Mouse (Mus musculus) stomach, embryonic 16.5 days (tissue): Measurements from ENCODE around the gene Scg3. TPM values are rescaled to one million over a fixed set of nuclear protein-coding genes. Genes with fewer than 3 reads are reported as not detected.
"Not testable (repeated sequence)": the region's sequence is repeated elsewhere in the genome, so short reads cannot be mapped to it uniquely, and the experiment has no call there.

Experiments used
- ATAC-seq: fragments of 200-750 bp; cut with Nextera tagmentation; 2 replicates; pipeline ENCODE4 v1.8.0; 2017; ENCODE audit warnings: moderate number of reproducible peaks, moderate TSS enrichment; ENCODE audit not compliant: insufficient read depth, low FRiP score
- H3K27ac ChIP-seq: fragments of 300-500 bp; sonication (generic); 2 replicates; pipeline ENCODE4 v1.5.1; 2014; ENCODE audit warnings: low read length
- H3K27me3 ChIP-seq: fragments of 300-500 bp; sonication (generic); 2 replicates; pipeline ENCODE4 v1.6.1; 2014; ENCODE audit warnings: low read length, control low read depth, mixed read lengths; ENCODE audit not compliant: control insufficient read depth, insufficient read depth
- H3K36me3 ChIP-seq: fragments of 300-500 bp; sonication (generic); 2 replicates; pipeline ENCODE4 v1.6.1; 2014; ENCODE audit warnings: low read length; ENCODE audit not compliant: control insufficient read depth, insufficient read depth
- H3K4me1 ChIP-seq: fragments of 300-500 bp; sonication (generic); 2 replicates; pipeline ENCODE4 v1.6.1; 2014; ENCODE audit warnings: low read length, control low read depth, mixed read lengths; ENCODE audit not compliant: control insufficient read depth, insufficient read depth
- H3K4me2 ChIP-seq: fragments of 300-500 bp; sonication (generic); 2 replicates; pipeline ENCODE4 v1.6.1; 2014; ENCODE audit warnings: low read depth, low read length, mixed read lengths
- H3K4me3 ChIP-seq: fragments of 300-500 bp; sonication (generic); replicated peaks from 2 replicates; pipeline ENCODE4 v1.5.1; 2014; ENCODE audit warnings: mild to moderate bottlenecking, low read length
- H3K9ac ChIP-seq: fragments of 300-500 bp; sonication (generic); 2 replicates; pipeline ENCODE4 v1.6.1; 2014; ENCODE audit warnings: low read length
- H3K9me3 ChIP-seq: fragments of 300-500 bp; sonication (generic); replicated peaks from 2 replicates; pipeline ENCODE4 v1.6.1; 2016; ENCODE audit warnings: low read length, control low read depth; ENCODE audit not compliant: control insufficient read depth
- WGBS: fragments of 180-500 bp; shearing (Covaris S2); extraction: QIAGEN DNeasy Blood & Tissue Kit; methylation state at CpG from one replicate; pipeline ENCODE4 v1.1.7; 2014; 5-methylcytosine and 5-hydroxymethylcytosine counted together
- polyA plus RNA-seq: library from polyadenylated mRNA; unstranded; fragments of >200 nt; fragmentation: Nextera tagmentation; extraction: Ambion mirVana; gene quantifications from 2 replicates; pipeline ENCODE4 v1.2.1, GENCODE M21; 2015

The Scg3 gene
- polyA plus RNA-seq, 1 experiment from 2014 or later: 8.2 TPM

DNA sequence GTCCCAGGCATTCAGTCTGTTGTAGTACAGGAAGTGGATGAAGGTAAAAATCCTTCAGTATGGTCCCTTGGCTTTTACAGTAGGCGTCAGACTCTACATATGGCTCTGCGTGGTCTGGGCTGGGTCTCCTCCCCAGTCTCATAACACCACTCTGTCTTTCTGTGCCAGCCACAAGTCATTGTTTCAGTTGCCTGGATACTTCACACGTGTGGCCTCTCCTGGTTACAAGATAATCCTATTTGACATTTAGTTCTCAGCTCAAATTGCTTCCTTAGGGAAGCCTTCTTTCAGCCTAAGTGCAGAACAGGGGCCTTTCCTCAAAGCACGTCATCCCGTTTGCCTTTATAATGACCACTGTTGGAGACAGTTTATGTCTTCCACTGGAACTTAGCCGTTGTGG, 11.1 kb downstream of the Scg3 start:
- Histone ChIP-seq H3K9ac (no peak overlapping the region), H3K27me3 (no peaks in the 10 kb centered on the region), H3K27ac (no peak overlapping the region), H3K4me3 (no peak overlapping the region), H3K4me2 (no peak overlapping the region), H3K36me3 (no peaks in the 10 kb centered on the region), H3K9me3 (no peaks in the 10 kb centered on the region), H3K4me1 (no peaks in the 10 kb centered on the region)
- WGBS: 67% methylated on average over 6 of the region's 6 CpGs
- ATAC-seq: no peak

DNA sequence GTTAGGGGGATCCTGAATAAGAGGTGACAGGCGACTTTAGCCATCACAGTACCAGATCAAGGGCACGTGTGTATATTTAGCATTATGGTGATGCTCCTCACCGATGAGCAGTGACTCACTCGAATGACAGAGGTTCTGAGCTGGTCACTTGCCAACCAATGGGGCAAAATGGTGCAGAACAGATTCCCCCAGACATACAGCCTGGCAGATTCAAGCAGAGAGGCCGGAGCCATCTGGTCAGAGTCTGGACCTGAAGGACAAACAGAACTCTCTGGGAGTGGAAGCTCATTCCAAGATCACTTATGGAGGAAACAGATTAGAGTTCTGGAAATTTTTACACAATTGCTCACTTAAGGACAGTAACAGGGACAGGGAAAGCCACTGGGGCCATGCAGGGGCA, 17.2 kb downstream of the Scg3 start:
- Histone ChIP-seq H3K4me2 (no peak overlapping the region), H3K27ac (peak overlapping the region; percentile 5; the same call in 1 of the 2 replicates), H3K9ac (no peak overlapping the region), H3K4me3 (no peak overlapping the region), H3K4me1 (no peaks in the 10 kb centered on the region), H3K9me3 (no peaks in the 10 kb centered on the region), H3K27me3 (no peaks in the 10 kb centered on the region), H3K36me3 (no peaks in the 10 kb centered on the region)
- 58% methylated on average over 5 of the region's 5 CpGs for WGBS
- ATAC-seq: peak; percentile 21; the same call in 1 of the 2 replicates

DNA sequence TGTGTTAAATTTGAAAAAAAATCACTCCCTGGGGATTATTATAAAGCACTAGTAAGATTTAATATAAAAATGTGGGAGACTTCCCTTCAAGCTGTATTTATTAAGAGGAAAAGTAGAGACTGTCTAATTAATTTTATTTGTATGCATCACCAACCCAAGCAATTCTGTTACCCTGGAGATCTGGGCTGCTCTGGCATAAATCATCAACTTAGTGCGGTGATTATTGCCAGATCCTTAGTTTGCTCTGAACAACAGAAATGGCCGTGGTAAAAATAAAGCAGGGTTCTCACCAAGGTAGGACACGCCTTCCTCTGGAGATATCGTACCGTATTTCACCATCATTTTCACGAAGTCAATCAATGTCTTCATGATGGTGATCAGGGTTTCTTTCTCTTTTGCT, 18.5 kb downstream of the Scg3 start:
- Histone ChIP-seq H3K36me3 (no peaks in the 10 kb centered on the region), H3K4me3 (no peak overlapping the region), H3K9ac (no peak overlapping the region), H3K27me3 (no peaks in the 10 kb centered on the region), H3K9me3 (no peaks in the 10 kb centered on the region), H3K27ac (no peak overlapping the region), H3K4me1 (no peaks in the 10 kb centered on the region), H3K4me2 (no peak overlapping the region)
- ATAC-seq: no peak
- 78% methylated on average over 6 of the region's 6 CpGs for WGBS

DNA sequence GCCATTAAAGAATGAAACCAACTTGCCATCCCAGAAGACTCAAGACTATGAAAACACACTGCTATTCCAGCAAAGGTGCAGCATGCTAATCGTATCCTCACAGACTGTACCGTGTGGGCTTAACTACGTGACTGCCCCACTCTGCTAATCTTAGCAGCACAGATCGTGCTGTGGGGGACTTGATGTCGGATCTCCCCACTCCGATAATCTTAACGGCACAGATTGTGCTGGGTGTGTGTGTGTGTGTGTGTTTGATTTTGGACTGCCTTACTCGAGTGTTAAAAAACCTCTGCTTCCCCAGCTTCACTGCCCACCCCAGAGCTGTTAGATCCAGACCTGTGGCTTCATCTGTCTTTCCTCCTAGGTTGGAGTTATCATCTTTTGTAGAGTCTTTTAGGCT, 22.9 kb downstream of the Scg3 start:
- Histone ChIP-seq H3K4me2 (no peak overlapping the region), H3K9me3 (no peaks in the 10 kb centered on the region), H3K4me1 (no peaks in the 10 kb centered on the region), H3K9ac (no peak overlapping the region), H3K4me3 (no peak overlapping the region), H3K36me3 (no peaks in the 10 kb centered on the region), H3K27ac (no peak overlapping the region), H3K27me3 (no peaks in the 10 kb centered on the region)
- no peak for ATAC-seq
- 88% methylated on average over 8 of the region's 8 CpGs for WGBS

DNA sequence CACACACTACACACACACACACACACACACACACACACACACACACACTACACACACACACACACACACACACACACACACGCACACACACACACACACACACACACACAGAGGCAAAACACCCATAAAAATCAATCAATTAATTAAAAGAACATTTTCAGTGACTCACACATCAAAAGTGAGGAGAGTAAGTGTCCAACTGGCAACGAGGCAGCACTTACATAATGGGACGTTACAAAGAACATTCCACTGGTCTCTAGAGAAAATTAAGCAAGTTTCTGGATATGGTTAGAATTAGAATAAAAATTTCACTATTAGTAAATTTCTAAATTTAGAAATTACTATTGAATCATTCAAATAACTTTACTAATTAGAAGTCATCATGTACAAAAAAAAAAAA, 27.4 kb downstream of the Scg3 start:
- ATAC-seq, H3K9me3 ChIP-seq: not testable (repeated sequence)

DNA sequence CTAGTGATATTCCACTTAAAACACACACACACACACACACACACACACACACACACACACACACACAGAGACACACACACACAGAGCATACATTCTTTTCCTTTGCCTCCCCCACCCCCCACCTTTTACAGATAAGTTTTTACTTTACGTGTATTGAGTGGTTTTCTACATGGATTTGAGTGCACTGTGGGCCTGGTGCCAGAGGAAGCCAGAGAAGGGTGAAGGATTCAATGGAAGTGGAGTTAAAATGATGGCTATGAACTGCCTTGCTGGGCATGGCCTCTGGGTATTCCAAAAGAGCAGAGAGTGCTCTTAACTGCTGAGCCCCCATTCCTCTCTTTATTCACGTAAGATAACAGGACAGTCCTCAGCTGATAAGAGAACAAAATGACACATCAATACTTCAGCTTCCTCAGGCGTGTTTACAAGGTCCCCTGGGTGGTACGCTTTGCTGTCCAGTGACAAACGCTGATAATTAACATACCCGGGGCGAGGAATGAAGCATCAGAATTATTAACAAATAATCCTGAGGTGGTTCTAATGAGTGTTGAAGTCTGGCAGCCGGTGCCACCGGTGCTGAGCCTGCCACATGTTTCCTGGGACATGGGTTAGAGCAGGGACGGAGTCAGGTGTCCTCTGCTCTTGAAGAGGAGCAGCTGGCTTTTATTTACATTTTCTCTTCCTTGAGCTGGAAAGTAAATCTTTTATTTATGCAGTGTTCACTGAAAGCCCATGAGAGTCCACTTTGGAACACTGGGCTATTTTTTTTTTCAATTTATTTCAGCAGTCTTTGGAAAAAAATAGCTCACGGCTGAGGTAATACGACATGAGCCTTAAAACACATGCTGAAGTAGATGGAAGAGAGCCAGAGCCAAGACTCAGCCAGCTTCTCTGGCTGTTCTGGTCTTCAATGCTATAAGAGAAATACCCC, 29.6 kb downstream of the Scg3 start:
- Histone ChIP-seq H3K4me2 (no peak overlapping the region), H3K27me3 (no peaks in the 10 kb centered on the region), H3K36me3 (no peaks in the 10 kb centered on the region), H3K4me3 (no peak overlapping the region), H3K4me1 (peaks cover 4% of the 10 kb centered on the region; the same call in 1 of the 2 replicates), H3K9me3 (no peaks in the 10 kb centered on the region), H3K27ac (peak overlapping the region; percentile 26; the same call in 1 of the 2 replicates), H3K9ac (no peak overlapping the region)
- 20% methylated on average over 12 of the region's 12 CpGs for WGBS
- ATAC-seq: peak; percentile 47; the same call in 1 of the 2 replicates

More for the DNA sequence above, 27.4 kb downstream of the Scg3 start:
- H3K9ac ChIP-seq, H3K4me2 ChIP-seq, H3K27ac ChIP-seq, H3K36me3 ChIP-seq, H3K27me3 ChIP-seq, H3K4me1 ChIP-seq, H3K4me3 ChIP-seq: not testable (repeated sequence)
- 76% methylated on average over 3 of the region's 3 CpGs for WGBS

DNA sequence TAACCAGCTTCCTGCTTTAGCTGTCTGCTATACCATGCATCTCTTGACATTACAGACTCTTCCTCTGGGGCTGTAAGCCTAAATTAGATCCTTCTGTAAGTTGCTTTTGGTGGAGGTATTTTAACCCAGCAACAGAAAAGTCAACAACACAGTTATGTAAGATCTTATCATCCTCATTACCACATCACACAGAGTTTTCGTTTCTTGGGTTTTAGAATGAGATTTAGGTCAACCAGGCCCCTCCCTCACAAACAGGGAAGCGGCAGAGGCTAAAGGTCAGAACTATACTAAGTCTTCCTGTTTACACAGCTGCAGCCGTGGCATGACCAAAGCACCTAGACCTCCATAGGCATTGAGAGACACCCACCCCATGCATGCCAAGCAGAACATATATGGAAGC, 38.5 kb downstream of the Scg3 start:
- no peak for ATAC-seq
- H3K27me3 ChIP-seq: no peaks in the 10 kb centered on the region
- H3K9ac ChIP-seq: no peak overlapping the region
- 26% methylated on average over 3 of the region's 3 CpGs for WGBS
- no peak overlapping the region for H3K4me2 ChIP-seq
- no peaks in the 10 kb centered on the region for H3K9me3 ChIP-seq
- H3K36me3 ChIP-seq: no peaks in the 10 kb centered on the region
- H3K4me1 ChIP-seq: no peaks in the 10 kb centered on the region
- H3K27ac ChIP-seq: no peak overlapping the region
- H3K4me3 ChIP-seq: no peak overlapping the region

DNA sequence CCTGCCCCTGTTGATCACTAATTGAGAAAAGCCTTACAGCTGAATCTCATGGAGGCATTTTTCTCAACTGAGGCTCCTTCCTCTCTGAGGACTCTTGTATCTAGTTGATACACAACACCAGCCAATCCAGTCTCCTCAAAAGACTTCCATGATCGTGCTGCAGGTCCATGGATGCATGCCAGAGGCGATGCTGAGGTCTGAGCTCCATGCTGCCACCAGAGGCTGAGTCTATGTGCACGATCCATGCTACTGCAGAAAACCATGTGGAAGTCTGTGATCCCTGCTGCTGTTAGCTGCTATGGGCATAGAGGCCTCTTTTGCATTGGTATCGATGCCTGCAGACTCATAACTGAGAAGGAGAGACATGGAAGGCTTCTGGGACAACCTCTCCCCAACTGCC, 49.6 kb downstream of the Scg3 start:
- Histone ChIP-seq H3K27me3 (no peaks in the 10 kb centered on the region), H3K36me3 (0 out of 2 replicates have a peak, but pooled peaks cover 2% of the 10 kb centered on the region), H3K27ac (no peak overlapping the region), H3K4me1 (peaks cover 20% of the 10 kb centered on the region), H3K4me2 (no peak overlapping the region), H3K4me3 (no peak overlapping the region), H3K9ac (no peak overlapping the region), H3K9me3 (no peaks in the 10 kb centered on the region)
- WGBS: 89% methylated on average over 4 of the region's 4 CpGs
- ATAC-seq: no peak

DNA sequence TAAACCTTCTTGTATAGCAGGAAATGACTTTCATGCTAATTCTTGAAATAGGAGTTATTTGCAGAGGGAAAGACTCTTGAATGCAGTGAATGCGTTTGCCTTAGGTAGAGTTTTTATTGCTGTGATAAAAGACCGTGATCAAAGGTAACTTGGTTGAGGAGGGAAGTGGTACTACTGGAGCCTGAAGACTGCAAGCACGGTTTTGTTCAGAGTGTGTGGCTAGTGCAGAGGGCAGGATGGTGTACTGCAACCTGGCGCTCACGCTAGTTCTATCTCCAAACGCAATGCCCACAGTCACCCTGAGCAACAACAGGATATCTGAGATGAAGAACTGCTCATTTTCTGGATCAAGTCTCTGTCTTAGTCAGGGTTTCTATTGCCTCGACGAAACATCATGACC, 50.3 kb downstream of the Scg3 start:
- Histone ChIP-seq H3K9me3 (no peaks in the 10 kb centered on the region), H3K4me2 (no peak overlapping the region), H3K4me3 (no peak overlapping the region), H3K27ac (no peak overlapping the region), H3K27me3 (no peaks in the 10 kb centered on the region), H3K4me1 (peaks cover 20% of the 10 kb centered on the region), H3K36me3 (0 out of 2 replicates have a peak, but pooled peaks cover 2% of the 10 kb centered on the region), H3K9ac (no peak overlapping the region)
- ATAC-seq: no peak
- 86% methylated on average over 8 of the region's 8 CpGs for WGBS
